Mouse (Mus musculus): Measurements from ENCODE around the gene Emc9. TPM values are rescaled to one million over a fixed set of nuclear protein-coding genes. Genes with fewer than 3 reads are reported as not detected.

The Emc9 gene
- polyA plus RNA-seq, 1 experiment from 2014 or later, result 22.5 TPM

DNA sequence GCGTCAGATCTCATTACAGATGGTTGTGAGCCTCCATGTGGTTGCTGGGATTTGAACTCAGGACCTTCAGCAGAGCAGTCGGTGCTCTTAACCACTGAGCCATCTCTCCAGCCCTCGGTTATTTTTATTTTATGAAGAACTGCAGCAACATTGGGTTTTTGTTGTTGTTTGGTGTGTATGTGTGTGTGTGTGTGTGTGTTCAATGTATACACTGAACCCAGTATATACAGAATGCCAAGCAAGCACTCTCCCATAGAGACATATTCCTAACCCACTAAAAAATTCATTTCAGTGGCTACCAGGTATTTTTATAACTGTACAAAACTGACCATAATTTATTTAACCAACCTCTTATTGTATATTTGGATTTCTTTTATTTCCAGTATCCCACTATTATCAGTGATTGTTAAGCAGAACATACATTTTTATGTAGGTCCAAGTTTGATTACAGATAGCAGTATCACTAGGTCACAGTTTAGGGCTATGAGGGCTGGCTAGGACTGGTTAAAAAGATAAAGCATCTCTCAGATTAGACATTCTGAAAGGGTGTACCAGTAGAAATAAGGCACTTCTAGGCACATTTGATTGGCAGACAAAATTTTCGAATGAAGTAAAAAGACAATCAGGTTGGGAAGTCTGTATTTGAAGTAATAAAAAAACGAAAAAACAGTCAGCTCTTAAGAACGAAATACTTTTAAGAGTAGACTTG, 26.2 kb downstream of the Emc9 start:
- WGBS (ENCODE audit: insufficient replicate concordance), result 31% methylated on average over 6 of the region's 6 CpGs
- no peaks in the 10 kb centered on the region for H3K27me3 ChIP-seq (ENCODE audit: control insufficient read depth, insufficient read depth, low read depth, low read length)
- peak overlapping the region; percentile 100 for H3K27ac ChIP-seq (ENCODE audit: low read length)
- H3K4me3 ChIP-seq (ENCODE audit: low read depth, low read length), result peak overlapping the region; percentile 78
- ATAC-seq (ENCODE audit: low read depth), result peak; percentile 20
- H3K36me3 ChIP-seq (ENCODE audit: control insufficient read depth, insufficient read depth), result no peaks in the 10 kb centered on the region
- peak overlapping the region; percentile 89 for H3K4me2 ChIP-seq (ENCODE audit: low read depth, low read length)
- peaks cover 47% of the 10 kb centered on the region for H3K4me1 ChIP-seq (ENCODE audit: control insufficient read depth, low read depth, low read length)
- H3K9me3 ChIP-seq (replicated peaks; ENCODE audit: control insufficient read depth, low read length), result no peaks in the 10 kb centered on the region
- peak overlapping the region; percentile 90; the same call in 1 of the 2 replicates for H3K9ac ChIP-seq (ENCODE audit: low read depth, low read length)

DNA sequence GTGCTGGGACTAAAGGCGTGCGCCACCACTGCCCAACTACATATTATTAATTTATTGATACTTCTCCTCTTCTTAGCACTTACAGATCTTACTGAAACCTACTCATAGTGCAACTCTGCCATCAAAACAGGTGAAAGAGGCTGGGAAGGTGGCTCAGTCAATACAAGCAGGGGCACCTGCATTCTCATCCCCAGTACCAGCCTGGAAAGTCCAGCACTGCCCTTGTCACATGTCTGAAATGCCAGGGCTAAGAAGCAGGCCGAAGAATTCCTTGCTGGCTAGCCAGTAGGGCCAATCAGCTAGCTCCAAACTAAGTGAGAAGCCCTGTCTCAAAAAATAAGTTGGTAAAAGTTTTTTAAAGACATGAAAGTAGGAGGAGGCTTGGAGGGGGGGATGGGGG, 27.5 kb downstream of the Emc9 start:
- peak overlapping the region; percentile 83 for H3K27ac ChIP-seq (ENCODE audit: low read length)
- H3K9me3 ChIP-seq (replicated peaks; ENCODE audit: control insufficient read depth, low read length), result no peaks in the 10 kb centered on the region
- no peak overlapping the region for H3K4me3 ChIP-seq (ENCODE audit: low read depth, low read length)
- H3K36me3 ChIP-seq (ENCODE audit: control insufficient read depth, insufficient read depth), result no peaks in the 10 kb centered on the region
- no peaks in the 10 kb centered on the region for H3K27me3 ChIP-seq (ENCODE audit: control insufficient read depth, insufficient read depth, low read depth, low read length)
- peaks cover 47% of the 10 kb centered on the region for H3K4me1 ChIP-seq (ENCODE audit: control insufficient read depth, low read depth, low read length)
- peak overlapping the region; percentile 10; the same call in 1 of the 2 replicates for H3K9ac ChIP-seq (ENCODE audit: low read depth, low read length)
- no peak for ATAC-seq (ENCODE audit: low read depth)
- WGBS (ENCODE audit: insufficient replicate concordance), result 76% methylated on average over 3 of the region's 3 CpGs
- no peak overlapping the region for H3K4me2 ChIP-seq (ENCODE audit: low read depth, low read length)

DNA sequence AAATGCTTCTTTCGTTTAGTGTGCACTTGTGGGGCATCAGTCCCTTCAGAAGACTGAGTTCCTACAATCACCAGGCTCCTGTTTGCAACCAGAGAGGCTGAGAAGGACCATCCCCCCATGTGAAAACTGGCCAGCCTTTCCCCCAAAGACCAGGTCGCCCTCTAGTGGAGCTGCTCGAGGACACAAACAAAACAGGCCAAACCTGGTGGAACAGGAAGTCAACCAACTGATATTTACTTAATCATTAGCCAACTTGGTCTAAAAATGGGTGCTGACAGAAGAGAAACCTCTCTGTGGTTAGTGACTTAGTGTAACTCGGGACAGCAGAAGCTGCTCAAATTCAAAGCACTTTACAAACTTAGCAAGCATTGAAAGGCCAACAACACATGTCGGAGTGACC, 28.1 kb downstream of the Emc9 start:
- Histone ChIP-seq H3K36me3 (ENCODE audit: control insufficient read depth, insufficient read depth) (no peaks in the 10 kb centered on the region), H3K9me3 (replicated peaks; ENCODE audit: control insufficient read depth, low read length) (no peaks in the 10 kb centered on the region), H3K9ac (ENCODE audit: low read depth, low read length) (no peak overlapping the region; the same call in 1 of the 2 replicates), H3K4me2 (ENCODE audit: low read depth, low read length) (no peak overlapping the region), H3K4me3 (ENCODE audit: low read depth, low read length) (no peak overlapping the region), H3K4me1 (ENCODE audit: control insufficient read depth, low read depth, low read length) (peaks cover 47% of the 10 kb centered on the region), H3K27ac (ENCODE audit: low read length) (peak overlapping the region; percentile 83), H3K27me3 (ENCODE audit: control insufficient read depth, insufficient read depth, low read depth, low read length) (no peaks in the 10 kb centered on the region)
- WGBS (ENCODE audit: insufficient replicate concordance), result 13% methylated on average over 5 of the region's 5 CpGs
- ATAC-seq (ENCODE audit: low read depth), result no peak

DNA sequence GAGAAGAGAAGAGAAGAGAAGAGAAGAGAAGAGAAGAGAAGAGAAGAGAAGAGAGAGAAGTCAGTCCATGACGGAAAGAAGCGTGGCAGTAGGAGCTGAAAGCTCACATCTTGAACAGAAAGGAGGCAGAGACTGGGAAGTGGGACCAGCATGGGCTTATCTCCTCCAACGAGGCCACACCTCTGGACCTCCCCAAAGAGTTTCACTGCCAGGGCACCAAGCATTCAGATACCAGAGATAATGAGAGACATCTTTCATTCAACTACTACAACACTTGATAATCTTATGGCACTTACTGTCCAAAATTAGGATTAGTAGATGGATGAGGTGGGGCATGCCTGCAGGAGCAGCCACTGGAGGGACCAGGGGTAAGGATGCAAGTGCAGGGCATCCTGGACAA, 29.3 kb downstream of the Emc9 start:
- no peak overlapping the region for H3K27ac ChIP-seq (ENCODE audit: low read length)
- no peaks in the 10 kb centered on the region for H3K27me3 ChIP-seq (ENCODE audit: control insufficient read depth, insufficient read depth, low read depth, low read length)
- H3K4me2 ChIP-seq (ENCODE audit: low read depth, low read length), result no peak overlapping the region
- H3K36me3 ChIP-seq (ENCODE audit: control insufficient read depth, insufficient read depth), result no peaks in the 10 kb centered on the region
- no peaks in the 10 kb centered on the region for H3K9me3 ChIP-seq (replicated peaks; ENCODE audit: control insufficient read depth, low read length)
- ATAC-seq (ENCODE audit: low read depth), result no peak
- WGBS (ENCODE audit: insufficient replicate concordance), result 70% methylated on average over 3 of the region's 3 CpGs
- H3K9ac ChIP-seq (ENCODE audit: low read depth, low read length), result no peak overlapping the region
- H3K4me3 ChIP-seq (ENCODE audit: low read depth, low read length), result no peak overlapping the region
- peaks cover 35% of the 10 kb centered on the region for H3K4me1 ChIP-seq (ENCODE audit: control insufficient read depth, low read depth, low read length)

DNA sequence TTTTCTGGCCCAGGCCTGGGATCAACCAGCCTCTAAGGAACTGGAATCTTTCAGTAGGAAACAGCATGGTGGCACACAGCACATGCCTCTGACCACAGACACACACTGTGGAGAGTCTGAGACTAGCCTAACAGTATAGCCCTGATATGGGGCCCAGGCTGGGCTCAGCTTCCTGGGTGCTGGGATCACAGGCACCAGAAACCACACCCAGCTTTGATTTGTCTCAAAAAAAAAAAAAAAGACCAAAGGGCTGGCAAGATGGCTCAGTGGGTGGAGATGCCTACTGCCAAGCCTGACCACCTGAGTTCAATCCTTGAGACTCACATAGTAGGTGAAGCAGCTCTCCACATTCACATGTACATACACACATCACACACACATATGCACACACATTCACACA, 30.5 kb downstream of the Emc9 start:
- no peak for ATAC-seq (ENCODE audit: low read depth)
- H3K9ac ChIP-seq (ENCODE audit: low read depth, low read length), result no peak overlapping the region
- peaks cover 4% of the 10 kb centered on the region for H3K36me3 ChIP-seq (ENCODE audit: control insufficient read depth, insufficient read depth)

DNA sequence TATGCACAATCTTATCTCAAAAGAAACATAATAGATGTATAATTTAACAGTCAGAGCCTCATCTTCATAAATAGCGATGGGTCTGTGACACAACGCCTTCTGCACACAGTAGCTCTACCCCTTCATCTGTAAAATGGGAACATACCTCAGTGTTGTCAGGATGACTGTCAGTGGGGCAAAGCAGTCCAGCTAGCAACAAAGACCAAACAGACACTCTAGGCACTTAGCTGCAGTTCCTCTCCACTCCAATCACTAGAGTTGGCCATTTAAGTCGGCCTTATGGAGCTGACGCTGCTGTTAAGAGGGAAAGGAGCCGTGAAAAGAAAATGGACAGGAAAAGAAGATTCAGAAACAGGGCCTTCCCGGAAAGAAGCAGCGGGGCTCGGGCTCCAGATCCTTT, 33.3 kb downstream of the Emc9 start:
- Histone ChIP-seq H3K4me1 (ENCODE audit: control insufficient read depth, low read depth, low read length) (peaks cover 14% of the 10 kb centered on the region), H3K9ac (ENCODE audit: low read depth, low read length) (no peak overlapping the region), H3K4me3 (ENCODE audit: low read depth, low read length) (no peak overlapping the region), H3K9me3 (replicated peaks; ENCODE audit: control insufficient read depth, low read length) (no peaks in the 10 kb centered on the region), H3K27ac (ENCODE audit: low read length) (no peak overlapping the region), H3K27me3 (ENCODE audit: control insufficient read depth, insufficient read depth, low read depth, low read length) (no peaks in the 10 kb centered on the region), H3K4me2 (ENCODE audit: low read depth, low read length) (no peak overlapping the region), H3K36me3 (ENCODE audit: control insufficient read depth, insufficient read depth) (peaks cover 29% of the 10 kb centered on the region)
- ATAC-seq (ENCODE audit: low read depth), result no peak
- WGBS (ENCODE audit: insufficient replicate concordance), result 87% methylated on average over 8 of the region's 8 CpGs

More for the DNA sequence above, 30.5 kb downstream of the Emc9 start:
- no peaks in the 10 kb centered on the region for H3K27me3 ChIP-seq (ENCODE audit: control insufficient read depth, insufficient read depth, low read depth, low read length)
- peaks cover 35% of the 10 kb centered on the region for H3K4me1 ChIP-seq (ENCODE audit: control insufficient read depth, low read depth, low read length)
- no peaks in the 10 kb centered on the region for H3K9me3 ChIP-seq (replicated peaks; ENCODE audit: control insufficient read depth, low read length)
- H3K27ac ChIP-seq (ENCODE audit: low read length), result no peak overlapping the region
- H3K4me3 ChIP-seq (ENCODE audit: low read depth, low read length), result no peak overlapping the region
- H3K4me2 ChIP-seq (ENCODE audit: low read depth, low read length), result no peak overlapping the region

DNA sequence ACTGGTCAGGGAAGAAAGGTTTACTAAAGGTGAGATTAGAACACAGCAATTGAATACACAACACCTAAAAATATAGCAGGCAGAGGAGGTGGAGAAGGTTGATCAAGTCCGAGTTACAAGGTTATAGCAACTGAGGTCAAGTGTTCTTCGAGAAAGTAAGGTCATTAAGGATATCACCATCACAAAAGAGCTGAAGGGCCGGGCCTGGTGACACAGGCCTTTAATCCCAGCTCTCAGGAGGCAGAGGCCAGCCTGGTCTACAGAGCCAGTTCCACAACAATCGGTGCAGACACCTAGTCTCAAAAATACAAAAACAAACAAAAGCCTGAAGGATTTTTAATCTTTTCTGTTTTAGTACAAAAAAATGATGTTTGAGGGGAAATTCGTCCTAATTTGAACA, 33.8 kb downstream of the Emc9 start:
- Histone ChIP-seq H3K4me2 (ENCODE audit: low read depth, low read length) (no peak overlapping the region), H3K9me3 (replicated peaks; ENCODE audit: control insufficient read depth, low read length) (no peaks in the 10 kb centered on the region), H3K9ac (ENCODE audit: low read depth, low read length) (no peak overlapping the region), H3K4me3 (ENCODE audit: low read depth, low read length) (no peak overlapping the region), H3K36me3 (ENCODE audit: control insufficient read depth, insufficient read depth) (peaks cover 34% of the 10 kb centered on the region), H3K27ac (ENCODE audit: low read length) (no peak overlapping the region), H3K27me3 (ENCODE audit: control insufficient read depth, insufficient read depth, low read depth, low read length) (no peaks in the 10 kb centered on the region), H3K4me1 (ENCODE audit: control insufficient read depth, low read depth, low read length) (peaks cover 10% of the 10 kb centered on the region)
- no peak for ATAC-seq (ENCODE audit: low read depth)
- WGBS (ENCODE audit: insufficient replicate concordance), result 77% methylated on average over 5 of the region's 5 CpGs

DNA sequence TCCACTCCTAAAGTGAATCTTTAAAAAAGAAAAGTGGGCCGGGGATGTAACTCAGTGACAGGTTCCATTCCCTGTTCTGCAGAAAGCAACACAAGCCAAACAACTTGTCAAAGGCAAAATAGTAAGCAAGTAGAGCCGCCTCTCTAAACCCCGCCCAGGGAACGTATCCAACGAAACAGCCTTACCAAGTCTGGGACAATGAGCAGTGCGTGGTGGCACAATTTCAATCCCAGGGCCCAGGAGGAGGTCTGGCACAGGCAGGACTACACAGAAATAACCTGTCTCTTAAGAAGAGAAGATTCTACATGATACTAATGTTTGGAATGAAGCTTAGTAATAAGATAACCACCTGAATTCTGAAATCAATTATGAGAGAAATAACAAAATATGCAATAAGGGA, 34.9 kb downstream of the Emc9 start:
- no peak for ATAC-seq (ENCODE audit: low read depth)
- no peak overlapping the region for H3K27ac ChIP-seq (ENCODE audit: low read length)
- H3K36me3 ChIP-seq (ENCODE audit: control insufficient read depth, insufficient read depth), result peaks cover 43% of the 10 kb centered on the region
- H3K4me3 ChIP-seq (ENCODE audit: low read depth, low read length), result no peak overlapping the region
- H3K4me1 ChIP-seq (ENCODE audit: control insufficient read depth, low read depth, low read length), result peaks cover 4% of the 10 kb centered on the region
- H3K9me3 ChIP-seq (replicated peaks; ENCODE audit: control insufficient read depth, low read length), result no peaks in the 10 kb centered on the region
- no peak overlapping the region for H3K4me2 ChIP-seq (ENCODE audit: low read depth, low read length)
- H3K27me3 ChIP-seq (ENCODE audit: control insufficient read depth, insufficient read depth, low read depth, low read length), result no peaks in the 10 kb centered on the region
- 84% methylated on average over 6 of the region's 6 CpGs for WGBS (ENCODE audit: insufficient replicate concordance)
- no peak overlapping the region for H3K9ac ChIP-seq (ENCODE audit: low read depth, low read length)

DNA sequence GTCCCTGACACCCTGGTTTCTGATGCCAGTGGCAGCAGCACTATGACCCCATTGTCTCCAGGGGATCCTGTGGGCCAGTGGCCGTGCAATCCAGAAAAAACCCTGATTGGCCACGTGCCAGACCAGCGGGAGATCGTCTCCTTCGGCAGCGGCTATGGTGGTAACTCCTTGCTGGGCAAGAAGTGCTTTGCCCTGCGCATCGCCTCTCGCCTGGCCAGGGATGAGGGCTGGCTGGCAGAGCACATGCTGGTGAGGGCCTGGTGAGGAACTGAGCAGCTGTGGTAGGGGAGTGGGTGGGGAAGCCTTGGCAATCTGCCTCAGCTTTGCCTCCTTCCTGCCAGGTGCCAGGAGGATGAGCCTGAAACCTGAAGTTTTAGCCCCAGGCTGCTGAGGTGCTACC, 40.8 kb downstream of the Emc9 start:
- H3K4me2 ChIP-seq (ENCODE audit: low read depth, low read length), result no peak overlapping the region
- H3K9me3 ChIP-seq (replicated peaks; ENCODE audit: control insufficient read depth, low read length), result no peaks in the 10 kb centered on the region
- H3K36me3 ChIP-seq (ENCODE audit: control insufficient read depth, insufficient read depth), result peaks cover 53% of the 10 kb centered on the region
- H3K4me1 ChIP-seq (ENCODE audit: control insufficient read depth, low read depth, low read length), result peaks cover 23% of the 10 kb centered on the region
- 88% methylated on average over 9 of the region's 9 CpGs for WGBS (ENCODE audit: insufficient replicate concordance)
- ATAC-seq (ENCODE audit: low read depth), result no peak
- no peak overlapping the region for H3K9ac ChIP-seq (ENCODE audit: low read depth, low read length)
- no peaks in the 10 kb centered on the region for H3K27me3 ChIP-seq (ENCODE audit: control insufficient read depth, insufficient read depth, low read depth, low read length)
- no peak overlapping the region for H3K27ac ChIP-seq (ENCODE audit: low read length)
- no peak overlapping the region for H3K4me3 ChIP-seq (ENCODE audit: low read depth, low read length)

Data from liver, embryonic 16.5 days (tissue).